Mouse (Mus musculus) heart, embryonic 10.5 days (tissue): ENCODE data around the gene Tmem145. TPM values are rescaled to one million over a fixed set of nuclear protein-coding genes. Genes with fewer than 3 reads are reported as not detected.
"Not testable (repeated sequence)": the region's sequence is repeated elsewhere in the genome, so short reads cannot be mapped to it uniquely, and the experiment has no call there.

Source experiments
- DNase-seq: peaks from one replicate; pipeline ENCODE4 v3.0.0-alpha.2; 2017; ENCODE audit warnings: low spot score
- H3K27ac ChIP-seq: fragments of 300-500 bp; sonication (generic); 2 replicates; pipeline ENCODE4 v1.5.1; 2016; ENCODE audit warnings: mild to moderate bottlenecking
- H3K27me3 ChIP-seq: fragments of 300-500 bp; sonication (generic); 2 replicates; pipeline ENCODE4 v1.6.1; 2016; ENCODE audit warnings: mild to moderate bottlenecking; ENCODE audit not compliant: poor library complexity, insufficient read depth, severe bottlenecking
- H3K36me3 ChIP-seq: fragments of 300-500 bp; sonication (generic); 2 replicates; pipeline ENCODE4 v1.6.1; 2016; ENCODE audit warnings: mild to moderate bottlenecking, moderate library complexity
- H3K4me1 ChIP-seq: fragments of 300-500 bp; sonication (generic); 2 replicates; pipeline ENCODE4 v1.6.1; 2016; ENCODE audit warnings: mild to moderate bottlenecking
- H3K4me3 ChIP-seq: fragments of 300-500 bp; sonication (generic); 2 replicates; pipeline ENCODE4 v1.5.1; 2016; ENCODE audit warnings: mild to moderate bottlenecking, moderate library complexity
- H3K9me3 ChIP-seq: fragments of 300-500 bp; sonication (generic); 2 replicates; pipeline ENCODE4 v1.6.1; 2016; ENCODE audit warnings: mild to moderate bottlenecking, moderate library complexity
- WGBS: fragments of 180-500 bp; shearing (Covaris S2); methylation state at CpG from one replicate; pipeline ENCODE4 v1.1.7; 2016; 5-methylcytosine and 5-hydroxymethylcytosine counted together
- polyA plus RNA-seq: library from polyadenylated mRNA; unstranded; fragments of >200 nt; fragmentation: Nextera tagmentation; extraction: Ambion mirVana; gene quantifications from 2 replicates; pipeline ENCODE4 v1.2.1, GENCODE M21; 2016

The Tmem145 gene
- polyA plus RNA-seq, 1 experiment from 2014 or later: 0.63 TPM

DNA sequence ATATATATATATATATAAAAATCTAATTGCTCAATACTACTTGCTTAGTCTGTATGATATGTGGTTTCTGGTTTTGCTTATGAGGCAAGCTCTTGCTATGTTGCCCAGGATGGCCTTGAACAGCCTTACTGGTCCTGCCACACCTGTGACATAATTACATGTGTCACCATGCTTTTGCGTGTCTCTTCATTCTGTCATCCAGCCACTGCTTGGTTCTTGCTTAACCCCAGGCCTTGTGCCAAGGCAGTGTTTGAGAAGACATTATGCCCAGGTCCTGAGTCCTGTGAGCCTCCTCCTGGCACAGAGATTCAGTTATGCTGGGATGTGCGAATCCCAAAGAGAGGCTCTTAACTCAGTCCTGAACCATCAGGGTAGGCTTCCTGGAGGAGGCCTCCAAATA is 17.3 kb downstream of the Tmem145 start:
- Histone ChIP-seq H3K9me3 (no peaks in the 10 kb centered on the region), H3K27me3 (no peaks in the 10 kb centered on the region), H3K4me3 (no peak overlapping the region), H3K4me1 (peaks cover 24% of the 10 kb centered on the region), H3K27ac (no peak overlapping the region), H3K36me3 (peaks cover 6% of the 10 kb centered on the region)
- no peak for DNase-seq
- WGBS: 84% methylated on average over 2 of the region's 2 CpGs

DNA sequence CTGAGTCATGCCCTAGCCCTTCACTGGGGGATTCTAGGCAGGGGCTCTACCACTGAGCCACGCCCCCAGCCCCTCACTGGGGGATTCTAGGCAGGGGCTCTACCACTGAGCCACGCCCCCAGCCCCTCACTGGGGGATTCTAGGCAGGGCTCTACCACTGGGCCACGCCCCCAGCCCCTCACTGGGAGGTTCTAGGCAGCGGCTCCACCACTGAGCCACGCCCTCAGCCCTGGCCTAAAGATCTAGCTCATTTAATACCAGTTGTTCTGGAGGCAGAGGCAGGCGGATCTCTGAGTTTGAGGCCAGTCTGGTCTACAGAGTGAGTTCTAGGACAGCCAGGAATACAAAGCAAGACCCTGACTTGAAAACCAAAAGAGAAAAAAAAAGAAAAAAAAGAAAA is 19.5 kb downstream of the Tmem145 start:
- H3K9me3 ChIP-seq, DNase-seq, H3K27me3 ChIP-seq, H3K4me3 ChIP-seq, H3K27ac ChIP-seq: not testable (repeated sequence)
- 84% methylated on average over 6 of the region's 6 CpGs for WGBS
- peaks cover 28% of the 10 kb centered on the region for H3K4me1 ChIP-seq
- H3K36me3 ChIP-seq: peaks cover 18% of the 10 kb centered on the region

DNA sequence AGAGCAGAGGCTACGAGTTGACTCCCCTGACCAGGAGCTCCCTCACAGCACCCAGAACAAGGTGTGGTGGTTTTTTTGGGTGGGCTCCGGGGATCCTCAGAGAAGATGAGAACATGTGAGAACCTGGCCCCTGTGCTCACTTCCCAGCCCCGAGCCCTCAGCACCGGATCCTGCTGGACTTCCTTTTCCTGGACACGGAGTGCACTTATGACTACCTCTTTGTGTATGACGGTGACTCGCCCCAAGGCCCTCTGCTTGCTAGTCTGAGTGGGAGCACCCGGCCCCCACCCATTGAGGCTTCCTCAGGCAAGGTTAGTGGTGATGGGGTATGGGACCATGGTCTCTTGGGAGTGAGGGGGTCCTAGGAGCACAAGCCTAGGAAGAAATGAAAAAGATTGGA is 20.3 kb downstream of the Tmem145 start:
- no peak for DNase-seq
- Histone ChIP-seq H3K4me3 (no peak overlapping the region), H3K9me3 (no peaks in the 10 kb centered on the region), H3K36me3 (peaks cover 26% of the 10 kb centered on the region), H3K4me1 (peaks cover 25% of the 10 kb centered on the region), H3K27me3 (no peaks in the 10 kb centered on the region), H3K27ac (no peak overlapping the region)
- WGBS: 84% methylated on average over 8 of the region's 8 CpGs

- Histone ChIP-seq H3K36me3 (peaks cover 72% of the 10 kb centered on the region), H3K4me3 (no peak overlapping the region)
- 44% methylated on average over 16 of the region's 16 CpGs for WGBS
Observed at GRCm38 (mm10) chr7:25333596-25334307, 27.8 kb downstream of the Tmem145 start.

DNA sequence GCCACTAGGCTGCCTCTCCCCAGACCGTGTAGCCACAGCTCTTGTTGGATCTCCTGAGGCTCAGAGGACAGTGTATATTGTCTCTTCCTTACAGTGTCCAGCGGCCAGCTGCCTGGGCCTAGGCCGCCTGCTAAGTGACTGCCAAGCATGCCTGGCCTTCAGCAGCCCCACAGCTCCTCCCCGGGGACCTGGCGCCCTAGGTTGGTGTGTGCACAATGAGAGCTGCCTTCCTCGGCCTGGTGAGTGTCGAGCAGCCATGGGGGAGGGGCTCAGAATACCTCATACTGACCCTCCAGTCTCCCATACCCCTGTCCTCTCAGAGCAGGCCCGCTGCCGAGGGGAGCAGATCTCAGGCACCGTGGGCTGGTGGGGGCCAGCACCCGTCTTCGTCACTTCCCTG is 28.6 kb downstream of the Tmem145 start:
- no peaks in the 10 kb centered on the region for H3K27me3 ChIP-seq
- H3K27ac ChIP-seq: no peak overlapping the region
- peaks cover 11% of the 10 kb centered on the region; the same call in 1 of the 2 replicates for H3K4me1 ChIP-seq
- no peak overlapping the region for H3K4me3 ChIP-seq
- 81% methylated on average over 12 of the region's 12 CpGs for WGBS
- no peak for DNase-seq
- peaks cover 77% of the 10 kb centered on the region for H3K36me3 ChIP-seq
- no peaks in the 10 kb centered on the region for H3K9me3 ChIP-seq

More at GRCm38 (mm10) chr7:25333596-25334307, 27.8 kb downstream of the Tmem145 start:
- DNase-seq: peak; percentile 92
- Histone ChIP-seq H3K9me3 (no peaks in the 10 kb centered on the region), H3K27me3 (no peaks in the 10 kb centered on the region), H3K4me1 (peaks cover 11% of the 10 kb centered on the region; the same call in 1 of the 2 replicates), H3K27ac (no peak overlapping the region)

GRCm38 (mm10) chr7:25339329-25339728 is 33.4 kb downstream of the Tmem145 start:
- Histone ChIP-seq H3K36me3 (peaks cover 79% of the 10 kb centered on the region), H3K27me3 (no peaks in the 10 kb centered on the region), H3K27ac (no peak overlapping the region), H3K4me1 (no peaks in the 10 kb centered on the region), H3K4me3 (no peak overlapping the region), H3K9me3 (no peaks in the 10 kb centered on the region)
- no peak for DNase-seq
- WGBS: 86% methylated on average over 9 of the region's 9 CpGs

GRCm38 (mm10) chr7:25341000-25341784 is 35.3 kb downstream of the Tmem145 start:
- Histone ChIP-seq H3K4me1 (peaks cover 8% of the 10 kb centered on the region; the same call in 1 of the 2 replicates), H3K27ac (no peak overlapping the region), H3K9me3 (no peaks in the 10 kb centered on the region), H3K36me3 (peaks cover 62% of the 10 kb centered on the region), H3K27me3 (no peaks in the 10 kb centered on the region), H3K4me3 (no peak overlapping the region)
- no peak for DNase-seq
- 87% methylated on average over 20 of the region's 20 CpGs for WGBS

DNA sequence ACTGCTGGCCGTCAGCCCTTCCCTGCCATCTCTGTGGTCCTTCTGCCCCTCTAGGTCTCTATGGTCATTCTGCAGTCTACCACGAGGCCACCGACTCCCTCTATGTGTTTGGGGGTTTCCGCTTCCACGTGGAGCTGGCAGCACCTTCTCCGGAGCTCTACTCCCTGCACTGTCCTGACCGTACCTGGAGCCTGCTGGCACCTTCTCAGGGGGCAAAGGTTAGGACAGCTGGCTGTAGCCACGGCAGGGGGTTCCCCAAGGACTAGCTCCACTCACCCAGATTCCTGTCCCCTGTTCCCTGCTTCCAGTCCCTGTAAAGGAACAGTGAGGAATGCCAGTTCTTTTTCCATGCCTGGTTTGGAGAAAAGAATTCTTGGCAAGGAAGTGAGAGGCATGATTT is 43.0 kb downstream of the Tmem145 start:
- DNase-seq: no peak
- H3K9me3 ChIP-seq: peaks cover 11% of the 10 kb centered on the region; the same call in 1 of the 2 replicates
- no peak overlapping the region for H3K4me3 ChIP-seq
- H3K4me1 ChIP-seq: peaks cover 8% of the 10 kb centered on the region; the same call in 1 of the 2 replicates
- H3K27ac ChIP-seq: no peak overlapping the region
- 84% methylated on average over 8 of the region's 8 CpGs for WGBS
- H3K27me3 ChIP-seq: no peaks in the 10 kb centered on the region
- peaks cover 72% of the 10 kb centered on the region for H3K36me3 ChIP-seq

DNA sequence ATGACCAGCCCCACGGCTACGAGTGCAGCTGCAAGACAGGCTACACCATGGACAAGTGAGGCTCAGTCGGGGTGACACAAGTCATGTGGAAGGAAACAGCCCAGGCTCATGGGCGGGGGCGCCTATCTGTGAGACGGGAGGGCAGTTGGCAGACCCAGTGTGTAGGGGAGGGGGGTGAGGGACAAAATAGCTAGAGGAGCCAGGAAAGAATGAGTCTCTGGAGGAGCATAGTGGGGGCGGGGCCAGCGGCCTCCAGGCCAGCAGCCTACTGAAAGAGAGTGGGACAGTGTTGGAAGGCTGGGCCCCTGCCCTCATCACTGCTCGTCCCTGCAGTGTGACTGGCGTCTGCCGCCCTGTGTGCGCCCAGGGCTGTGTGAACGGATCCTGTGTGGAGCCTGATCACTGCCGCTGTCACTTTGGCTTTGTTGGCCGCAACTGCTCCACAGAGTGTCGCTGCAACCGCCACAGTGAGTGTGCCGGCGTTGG is 52.9 kb downstream of the Tmem145 start:
- 81% methylated on average over 19 of the region's 19 CpGs for WGBS
- Histone ChIP-seq H3K27me3 (no peaks in the 10 kb centered on the region), H3K4me1 (peaks cover 7% of the 10 kb centered on the region), H3K9me3 (no peaks in the 10 kb centered on the region), H3K27ac (0 out of 2 replicates have a peak overlapping the region, but pooled peaks have one; percentile 6), H3K36me3 (peaks cover 79% of the 10 kb centered on the region), H3K4me3 (no peak overlapping the region)
- no peak for DNase-seq

GRCm38 (mm10) chr7:25363151-25363550 is 57.2 kb downstream of the Tmem145 start:
- peaks cover 38% of the 10 kb centered on the region for H3K27me3 ChIP-seq
- WGBS: 82% methylated on average over 19 of the region's 19 CpGs
- H3K4me3 ChIP-seq: no peak overlapping the region
- no peak overlapping the region for H3K27ac ChIP-seq
- peaks cover 53% of the 10 kb centered on the region for H3K36me3 ChIP-seq
- no peaks in the 10 kb centered on the region for H3K9me3 ChIP-seq
- peaks cover 13% of the 10 kb centered on the region for H3K4me1 ChIP-seq
- DNase-seq: no peak

DNA sequence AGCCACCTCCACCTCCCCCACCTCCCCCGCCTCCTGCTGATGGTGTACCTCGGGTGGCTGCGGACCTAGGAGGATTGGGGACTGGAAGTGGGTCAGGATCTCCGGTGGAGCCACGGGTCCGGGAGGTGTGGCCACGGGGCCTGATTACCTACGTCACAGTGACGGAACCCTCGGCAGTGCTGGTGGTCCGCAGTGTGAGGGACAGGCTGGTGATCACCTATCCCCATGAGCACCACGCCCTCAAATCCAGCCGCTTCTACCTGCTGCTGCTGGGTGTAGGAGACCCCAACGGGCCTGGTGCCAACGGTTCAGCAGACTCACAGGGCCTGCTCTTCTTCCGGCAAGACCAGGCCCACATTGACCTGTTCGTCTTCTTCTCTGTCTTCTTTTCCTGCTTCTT is 57.7 kb downstream of the Tmem145 start:
- peaks cover 43% of the 10 kb centered on the region for H3K27me3 ChIP-seq
- H3K4me1 ChIP-seq: peaks cover 9% of the 10 kb centered on the region; the same call in 1 of the 2 replicates
- WGBS: 93% methylated on average over 17 of the region's 17 CpGs
- no peak overlapping the region for H3K27ac ChIP-seq
- DNase-seq: no peak
- H3K36me3 ChIP-seq: peaks cover 48% of the 10 kb centered on the region
- no peak overlapping the region for H3K4me3 ChIP-seq
- no peaks in the 10 kb centered on the region for H3K9me3 ChIP-seq
